Mouse (Mus musculus): Measurements from ENCODE around the gene Relch. TPM values are rescaled to one million over a fixed set of nuclear protein-coding genes. Genes with fewer than 3 reads are reported as not detected.
"Not testable (repeated sequence)": the region's sequence is repeated elsewhere in the genome, so short reads cannot be mapped to it uniquely, and the experiment has no call there.

Gene Relch
- polyA plus RNA-seq, 1 experiment: 48.5 TPM

DNA sequence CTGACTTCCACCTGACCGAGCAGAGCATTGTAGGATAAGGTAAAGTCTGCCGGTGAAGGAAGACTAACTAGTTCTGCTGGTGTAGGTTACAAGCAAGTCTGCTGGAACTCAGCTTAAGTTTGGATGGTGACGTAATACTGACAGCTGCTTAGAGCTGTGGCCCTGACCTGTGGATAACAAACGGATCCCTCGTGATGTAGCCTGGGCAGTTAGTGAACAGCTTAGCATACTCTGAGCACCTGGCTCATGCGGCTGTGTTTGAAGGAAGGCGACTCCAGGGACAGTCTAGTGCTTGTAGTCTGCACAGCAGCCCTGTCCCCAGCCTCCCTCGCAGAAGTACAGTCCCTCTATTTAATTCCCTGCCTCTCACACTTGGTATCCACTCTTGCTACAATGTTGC, 101.9 kb downstream of the Relch start:
- no peak for TF ChIP-seq CTCF (IDR thresholded peaks at IDR 0.05; ENCODE audit: borderline replicate concordance, insufficient read depth, low read depth, low read length)
- no peak for TF ChIP-seq POLR2A (IDR thresholded peaks at IDR 0.05; ENCODE audit: borderline replicate concordance, insufficient read depth, low read length)
- no peak for DNase-seq
- H3K27me3 ChIP-seq (ENCODE audit: control insufficient read depth, insufficient read depth, low read length): no peaks in the 10 kb centered on the region
- 74% methylated on average over 8 of the region's 8 CpGs for WGBS
- H3K27ac ChIP-seq (ENCODE audit: insufficient read depth, low read length): no peak overlapping the region
- H3K4me3 ChIP-seq (replicated peaks; ENCODE audit: insufficient read depth, low read depth, low read length): no peak overlapping the region
- no peaks in the 10 kb centered on the region for H3K4me1 ChIP-seq (ENCODE audit: control insufficient read depth, insufficient read depth, low read length)

DNA sequence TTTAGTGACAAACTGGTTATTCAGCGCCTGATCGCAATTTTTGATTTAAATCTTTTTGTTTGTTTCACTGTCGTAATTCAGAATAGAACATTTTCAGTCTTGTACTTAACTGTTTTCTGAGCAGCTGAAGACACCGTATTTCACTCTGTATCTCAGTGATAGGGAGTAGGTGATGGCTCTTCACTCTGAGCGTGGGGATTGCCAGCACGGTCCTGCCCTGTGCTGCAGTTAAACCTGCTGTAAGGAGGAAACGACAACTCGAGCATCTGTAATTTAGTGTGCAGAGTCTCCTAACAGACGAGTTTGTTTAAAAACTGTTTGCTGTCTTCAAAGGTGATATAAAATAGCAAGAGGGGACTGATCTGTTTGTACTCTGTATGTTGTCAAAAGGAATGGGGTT, 102.4 kb downstream of the Relch start:
- H3K4me1 ChIP-seq (ENCODE audit: control insufficient read depth, insufficient read depth, low read length); H3K27me3 ChIP-seq (ENCODE audit: control insufficient read depth, insufficient read depth, low read length); DNase-seq; H3K4me3 ChIP-seq (replicated peaks; ENCODE audit: insufficient read depth, low read depth, low read length); H3K27ac ChIP-seq (ENCODE audit: insufficient read depth, low read length): not testable (repeated sequence)
- 88% methylated on average over 9 of the region's 9 CpGs for WGBS

DNA sequence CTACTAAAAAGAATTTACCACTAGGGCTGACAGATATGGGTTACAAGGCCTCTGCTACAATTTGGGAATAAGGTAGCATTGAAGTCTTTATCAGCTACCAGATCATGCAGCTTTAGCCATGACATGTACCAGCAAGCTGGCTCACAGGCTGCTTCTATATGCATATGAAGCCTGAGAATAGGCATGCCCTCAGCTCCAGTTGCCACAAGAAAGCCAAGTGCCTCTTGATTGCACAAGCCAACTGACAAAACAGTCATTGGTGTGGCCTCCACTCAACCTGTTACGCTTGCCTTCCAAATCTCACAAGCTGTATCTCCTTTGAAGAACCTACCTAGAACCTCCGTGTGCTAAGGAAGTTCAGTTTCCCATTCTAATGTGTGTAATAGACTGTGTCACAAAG, 104.7 kb downstream of the Relch start:
- TF ChIP-seq POLR2A (IDR thresholded peaks at IDR 0.05; ENCODE audit: borderline replicate concordance, insufficient read depth, low read length): no peak
- TF ChIP-seq CTCF (IDR thresholded peaks at IDR 0.05; ENCODE audit: borderline replicate concordance, insufficient read depth, low read depth, low read length): no peak
- no peaks in the 10 kb centered on the region for H3K4me1 ChIP-seq (ENCODE audit: control insufficient read depth, insufficient read depth, low read length)
- H3K27me3 ChIP-seq (ENCODE audit: control insufficient read depth, insufficient read depth, low read length): no peaks in the 10 kb centered on the region
- H3K4me3 ChIP-seq (replicated peaks; ENCODE audit: insufficient read depth, low read depth, low read length): no peak overlapping the region
- WGBS: 91% methylated on average over 2 of the region's 2 CpGs
- H3K27ac ChIP-seq (ENCODE audit: insufficient read depth, low read length): no peak overlapping the region
- no peak for DNase-seq

DNA sequence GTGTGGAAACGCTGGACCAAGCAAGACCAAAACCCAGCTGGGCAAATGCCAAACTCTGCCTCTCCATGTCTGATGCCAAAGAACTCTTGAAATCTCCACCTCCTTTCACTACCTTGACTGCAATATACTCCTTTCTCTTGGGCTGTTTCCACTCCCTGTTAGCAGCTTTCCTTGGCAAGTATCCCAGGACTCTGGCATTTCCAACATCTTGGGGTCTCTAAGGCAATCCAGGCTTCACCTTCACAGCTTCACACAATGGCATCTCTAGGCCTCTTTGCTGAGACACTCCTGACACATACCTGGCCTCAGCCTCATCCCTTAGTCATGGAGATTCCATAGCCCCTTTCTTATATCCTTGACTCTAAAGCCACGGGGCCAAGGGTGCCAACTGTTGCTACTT, 107.0 kb downstream of the Relch start:
- WGBS: 68% methylated on average over 2 of the region's 2 CpGs
- Histone ChIP-seq H3K27ac (ENCODE audit: insufficient read depth, low read length) (no peak overlapping the region), H3K4me3 (replicated peaks; ENCODE audit: insufficient read depth, low read depth, low read length) (no peak overlapping the region), H3K4me1 (ENCODE audit: control insufficient read depth, insufficient read depth, low read length) (no peaks in the 10 kb centered on the region), H3K27me3 (ENCODE audit: control insufficient read depth, insufficient read depth, low read length) (no peaks in the 10 kb centered on the region)
- no peak for DNase-seq
- TF ChIP-seq POLR2A (IDR thresholded peaks at IDR 0.05; ENCODE audit: borderline replicate concordance, insufficient read depth, low read length) (no peak), CTCF (IDR thresholded peaks at IDR 0.05; ENCODE audit: borderline replicate concordance, insufficient read depth, low read depth, low read length) (no peak)

DNA sequence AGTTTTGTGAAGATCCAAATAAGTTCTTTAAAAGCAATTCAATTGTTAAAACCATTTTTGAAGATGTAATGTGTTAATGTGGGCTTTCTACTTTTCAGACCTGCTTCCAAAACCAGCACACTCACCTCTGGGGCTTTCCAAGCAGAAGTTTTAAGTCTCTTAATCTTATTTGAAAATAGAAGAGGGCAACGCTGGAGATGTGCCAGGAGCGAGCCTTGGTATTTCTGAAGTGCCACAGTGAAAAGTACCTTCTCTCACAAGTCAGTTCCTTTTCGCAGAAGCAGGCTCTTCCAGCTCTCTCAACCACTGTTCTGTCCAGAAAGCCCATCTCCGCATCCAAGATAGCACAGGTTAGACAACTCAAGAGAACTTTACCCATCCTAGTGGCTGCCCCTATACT, 112.8 kb downstream of the Relch start:
- no peaks in the 10 kb centered on the region for H3K4me1 ChIP-seq (ENCODE audit: control insufficient read depth, insufficient read depth, low read length)
- H3K27me3 ChIP-seq (ENCODE audit: control insufficient read depth, insufficient read depth, low read length): no peaks in the 10 kb centered on the region
- H3K4me3 ChIP-seq (replicated peaks; ENCODE audit: insufficient read depth, low read depth, low read length): no peak overlapping the region
- TF ChIP-seq CTCF (IDR thresholded peaks at IDR 0.05; ENCODE audit: borderline replicate concordance, insufficient read depth, low read depth, low read length) (no peak), POLR2A (IDR thresholded peaks at IDR 0.05; ENCODE audit: borderline replicate concordance, insufficient read depth, low read length) (no peak)
- WGBS: 90% methylated on average over 4 of the region's 4 CpGs
- H3K27ac ChIP-seq (ENCODE audit: insufficient read depth, low read length): no peak overlapping the region
- no peak for DNase-seq

DNA sequence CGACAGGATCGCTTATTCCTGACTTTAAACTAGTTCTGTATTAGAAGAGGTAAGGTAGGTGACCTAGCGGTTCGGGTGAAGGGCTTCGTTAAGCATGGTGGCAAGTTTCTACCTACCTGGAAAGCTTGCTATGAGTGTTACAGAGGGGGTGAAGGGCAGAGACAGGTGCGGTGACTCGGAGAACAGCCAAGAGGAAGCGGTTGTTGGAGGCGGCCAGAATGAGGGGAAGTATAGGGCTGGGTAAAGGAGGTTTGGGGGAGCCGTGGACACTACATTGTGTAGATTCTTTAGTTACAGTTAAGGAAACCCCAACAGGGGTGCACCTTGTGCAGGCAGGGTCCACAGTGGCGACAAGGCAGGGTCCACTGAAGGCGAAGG, 116.4 kb downstream of the Relch start:
- peak overlapping the region; percentile 51 for H3K4me3 ChIP-seq (replicated peaks; ENCODE audit: insufficient read depth, low read depth, low read length)
- TF ChIP-seq POLR2A (IDR thresholded peaks at IDR 0.05; ENCODE audit: borderline replicate concordance, insufficient read depth, low read length): no peak
- no peak for TF ChIP-seq CTCF (IDR thresholded peaks at IDR 0.05; ENCODE audit: borderline replicate concordance, insufficient read depth, low read depth, low read length)
- no peak overlapping the region for H3K27ac ChIP-seq (ENCODE audit: insufficient read depth, low read length)
- no peaks in the 10 kb centered on the region for H3K4me1 ChIP-seq (ENCODE audit: control insufficient read depth, insufficient read depth, low read length)
- peak in 1 of 2 experiments; percentile 39 for DNase-seq
- no peaks in the 10 kb centered on the region for H3K27me3 ChIP-seq (ENCODE audit: control insufficient read depth, insufficient read depth, low read length)
- WGBS: 32% methylated on average over 12 of the region's 12 CpGs

DNA sequence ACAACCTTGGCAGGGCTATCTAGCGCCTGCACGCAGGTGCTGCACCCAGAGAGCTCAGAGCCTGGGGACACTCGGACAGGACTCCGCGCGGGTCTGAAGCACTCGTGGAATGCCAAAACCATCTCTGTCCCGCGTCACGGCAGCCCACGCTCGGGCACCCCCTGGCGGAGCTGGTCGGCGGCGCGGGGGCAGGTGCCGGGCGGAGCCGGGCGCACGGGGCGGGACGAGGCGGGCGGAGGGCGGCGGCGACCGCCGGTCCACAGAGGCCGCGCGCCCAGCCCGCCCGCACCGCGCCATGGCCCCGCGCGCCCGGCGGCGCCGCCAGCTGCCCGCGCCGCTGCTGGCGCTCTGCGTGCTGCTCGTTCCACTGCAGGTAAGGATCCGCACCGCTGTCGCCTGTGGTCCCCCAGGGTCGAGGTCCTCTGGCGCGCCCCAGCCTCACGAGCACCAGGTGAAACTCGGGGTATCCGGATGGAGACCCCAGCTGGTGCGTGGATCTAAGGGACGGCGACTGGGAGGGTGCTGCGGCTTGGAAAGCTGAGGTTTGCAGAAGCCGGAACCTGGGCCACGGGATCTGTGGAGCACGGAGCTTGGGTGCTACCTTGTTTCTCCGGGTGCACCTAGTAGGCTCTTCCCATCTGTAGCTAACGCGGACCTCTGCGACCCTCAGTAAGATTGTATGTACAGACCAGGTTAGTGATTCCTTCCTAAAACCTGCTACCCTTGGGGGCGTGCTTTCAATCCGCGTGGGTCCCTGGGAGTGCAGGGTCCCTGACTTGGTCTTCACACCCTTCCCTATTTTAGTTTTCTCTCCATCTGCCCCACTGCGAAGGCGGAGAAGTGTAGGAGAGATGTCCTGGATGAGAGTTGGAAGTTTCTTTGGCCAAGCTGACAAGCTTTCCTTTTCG, 117.0 kb downstream of the Relch start, which contains the start of gene Tnfrsf11a:
Gene Tnfrsf11a, plus strand, starts transcription at position 262 of the 908 bp plus-strand sequence.
- H3K27me3 ChIP-seq (ENCODE audit: control insufficient read depth, insufficient read depth, low read length): no peaks in the 10 kb centered on the region
- peak within 1 kb of the TSS; percentile 70 for H3K4me3 ChIP-seq (replicated peaks; ENCODE audit: insufficient read depth, low read depth, low read length)
- no peaks in the 10 kb centered on the region for H3K4me1 ChIP-seq (ENCODE audit: control insufficient read depth, insufficient read depth, low read length)
- 2% methylated on average over 76 of the region's 77 CpGs for WGBS
- DNase-seq: peak; percentile 74 to 79
- TF ChIP-seq POLR2A (IDR thresholded peaks at IDR 0.05; ENCODE audit: borderline replicate concordance, insufficient read depth, low read length) (no peak), CTCF (IDR thresholded peaks at IDR 0.05; ENCODE audit: borderline replicate concordance, insufficient read depth, low read depth, low read length) (peak; percentile 45; the same call in 1 of the 2 replicates)
- H3K27ac ChIP-seq (ENCODE audit: insufficient read depth, low read length): no peak within 1 kb of the TSS
